22 mouse cellular contexts compared by ENCODE assay signal in genomic region chr19:25497434-25497833, GRCm38 (mm10). TPM values are rescaled to one million over a fixed set of nuclear protein-coding genes. Genes with fewer than 3 reads are reported as not detected.
A peak's percentile ranks its signal among the peaks of the same experiment; 100 is the strongest.
DNase-seq lines count a peak whose midpoint lies in the region; ATAC-seq and TF ChIP-seq lines count a peak whose summit lies in the region.
"Had no signal": no experiment of that assay in that cellular context is flagged by ENCODE, and none has a peak within 500 bp of the region (broad histone marks: within the 10 kb centered on the region; RNA-seq: fewer than 3 reads in every experiment).

No protein-coding gene starts in this region.

- TF ChIP-seq CTCF in lung, embryonic 14.5 days (IDR thresholded peaks at IDR 0.05; ENCODE audit: low read depth), result no peak

- peaks cover 4% of the 10 kb centered on the region; the same call in 1 of the 2 replicates for H3K27me3 ChIP-seq in lung, embryonic 14.5 days (ENCODE audit: insufficient read depth, low read length)

- no peak overlapping the region for H3K9ac ChIP-seq in lung, embryonic 14.5 days
- H3K9ac ChIP-seq: embryonic facial prominence, embryonic 13.5 days; embryonic facial prominence, embryonic 15.5 days; forebrain, embryonic 12.5 days had no signal

- no peaks in the 10 kb centered on the region for H3K9me3 ChIP-seq in lung, embryonic 14.5 days (ENCODE audit: low read depth, low read length)
- H3K9me3 ChIP-seq: embryonic facial prominence, embryonic 13.5 days; embryonic facial prominence, embryonic 15.5 days; forebrain, embryonic 10.5 days; forebrain, embryonic 12.5 days had no signal

- WGBS in lung, embryonic 14.5 days, result 46% methylated on average over 6 of the region's 6 CpGs

- no peaks in the 10 kb centered on the region for H3K36me3 ChIP-seq in lung, embryonic 14.5 days (ENCODE audit: insufficient read depth)
- H3K36me3 ChIP-seq: embryonic facial prominence, embryonic 13.5 days; embryonic facial prominence, embryonic 15.5 days; forebrain, embryonic 10.5 days; forebrain, embryonic 12.5 days had no signal

- ATAC-seq in lung, embryonic 14.5 days (ENCODE audit: insufficient read depth), result no peak
- ATAC-seq: forebrain, embryonic 14.5 days had no signal

- no peak overlapping the region for H3K27ac ChIP-seq in lung, embryonic 14.5 days (ENCODE audit: low read depth)
- H3K27ac ChIP-seq: embryonic facial prominence, embryonic 13.5 days; embryonic facial prominence, embryonic 15.5 days; forebrain, embryonic 10.5 days; forebrain, embryonic 12.5 days had no signal

- peak; percentile 11 for DNase-seq in lung, embryonic 14.5 days
- no peak for DNase-seq in lung, postnatal 14 days
- peak; percentile 35 for DNase-seq in retina, postnatal 1 day
- DNase-seq in retina, embryonic 14.5 days (ENCODE audit: low spot score), result no peak
- peak; percentile 9 for DNase-seq in retina, postnatal 7 days (ENCODE audit: low read depth, low spot score)
- no peak for DNase-seq in kidney, postnatal 4 days
- DNase-seq: adrenal gland, adult 2 months; adrenal gland, postnatal 10 days; adrenal gland, postnatal 25 days; cerebellum, adult 11 months; cerebellum, adult 18-20 months; cerebellum, adult 8-10 months; cerebellum, adult 9-11 months; cerebellum, postnatal 36 days; embryo, embryonic 11 days had no signal

- no peaks in the 10 kb centered on the region for H3K4me1 ChIP-seq in lung, embryonic 14.5 days (ENCODE audit: insufficient read depth)
- H3K4me1 ChIP-seq: embryonic facial prominence, embryonic 13.5 days; embryonic facial prominence, embryonic 15.5 days; forebrain, embryonic 10.5 days; forebrain, embryonic 12.5 days had no signal

- H3K4me3 ChIP-seq in lung, embryonic 14.5 days (ENCODE audit: low read depth, low read length), result no peak overlapping the region
- H3K4me3 ChIP-seq: embryonic facial prominence, embryonic 13.5 days; embryonic facial prominence, embryonic 15.5 days; erythroblast, embryonic 14.5 days; forebrain, embryonic 10.5 days; forebrain, embryonic 12.5 days had no signal

- no peak overlapping the region for H3K4me2 ChIP-seq in lung, embryonic 14.5 days
- H3K4me2 ChIP-seq: embryonic facial prominence, embryonic 13.5 days; embryonic facial prominence, embryonic 15.5 days; forebrain, embryonic 12.5 days had no signal

RNA-seq across cellular contexts. Expression of gene Dmrt1, which starts 8.0 kb away (rescaled TPM):
- not detected in 2 replicates for polyA plus RNA-seq in lung, embryonic 14.5 days (2014; fragmentation: Nextera tagmentation; extraction: Ambion mirVana)
- polyA plus RNA-seq: adrenal gland, adult 2 months; C2C12; erythroblast, embryonic 14.5 days had no signal

Comparison
In these comparisons a context has a peak if more than half of its experiments do, and no peak if none do; other contexts are left out.
1. DNase-seq: peak in lung, embryonic 14.5 days (single experiment), retina, postnatal 1 day (single experiment) and retina, postnatal 7 days (single experiment); none in lung, postnatal 14 days (single experiment), retina, embryonic 14.5 days (single experiment) and kidney, postnatal 4 days (0 of 2).